Mouse (Mus musculus): ENCODE data around the gene Efcab11. TPM values are rescaled to one million over a fixed set of nuclear protein-coding genes. Genes with fewer than 3 reads are reported as not detected.

Efcab11 gene
- total RNA-seq (2012; rRNA removed) = 2.9 and 3.6 TPM in 2 replicates

GRCm38 (mm10) chr12:99884269-99885261 is at the start of gene Efcab11, which contains the start of gene Tdp1:
TSS of gene Efcab11 (minus strand) at chr12:99884439.
TSS of gene Tdp1 (plus strand) at chr12:99884517.
- TF ChIP-seq ZC3H11A (IDR thresholded peaks at IDR 0.05; ENCODE audit: borderline replicate concordance, low read depth, low read length) (no peak), HCFC1 (IDR thresholded peaks at IDR 0.05; ENCODE audit: borderline replicate concordance, insufficient read depth, low read length) (peak; percentile 27; the same call in 1 of the 2 replicates)
- in situ Hi-C loops (cut with MboI; ENCODE audit: low sequenced_read_pairs in 2 of 2, unreplicated experiment in 2 of 2) = no loop called here
- Histone ChIP-seq H3K9ac (ENCODE audit: insufficient read depth, low read depth, low read length, poor library complexity, severe bottlenecking) (peak within 1 kb of the TSS; percentile 92), H3K27ac (ENCODE audit: insufficient read depth, low read depth, low read length, poor library complexity, severe bottlenecking) (peak within 1 kb of the TSS; percentile 62; the same call in 1 of the 2 replicates), H3K4me3 (ENCODE audit: insufficient read depth in 1 of 2, low read depth in 1 of 2, low read length in 2 of 2, poor library complexity in 1 of 2, severe bottlenecking in 1 of 2) (peak within 1 kb of the TSS; percentile 81 to 97), H3K4me1 (ENCODE audit: control insufficient read depth in 2 of 2, insufficient read depth in 2 of 2, low read length in 2 of 2, poor library complexity in 1 of 2) (no peaks in the 10 kb centered on the region), H3K9me3 (ENCODE audit: control insufficient read depth, insufficient read depth, low read depth, low read length) (no peaks in the 10 kb centered on the region), H3K36me3 (ENCODE audit: control insufficient read depth, insufficient read depth, low read length, poor library complexity, severe bottlenecking) (peaks cover 2% of the 10 kb centered on the region; the same call in 1 of the 2 replicates)
- DNase-seq (ENCODE audit: low read depth, low spot score) = peak; percentile 86

- Histone ChIP-seq H3K36me3 (ENCODE audit: control insufficient read depth, insufficient read depth, low read length, poor library complexity, severe bottlenecking) (peaks cover 19% of the 10 kb centered on the region; the same call in 1 of the 2 replicates), H3K27ac (ENCODE audit: insufficient read depth, low read depth, low read length, poor library complexity, severe bottlenecking) (no peak overlapping the region), H3K4me1 (ENCODE audit: control insufficient read depth in 2 of 2, insufficient read depth in 2 of 2, low read length in 2 of 2, poor library complexity in 1 of 2) (no peaks in the 10 kb centered on the region), H3K9ac (ENCODE audit: insufficient read depth, low read depth, low read length, poor library complexity, severe bottlenecking) (no peak overlapping the region), H3K9me3 (ENCODE audit: control insufficient read depth, insufficient read depth, low read depth, low read length) (no peaks in the 10 kb centered on the region), H3K4me3 (ENCODE audit: insufficient read depth in 1 of 2, low read depth in 1 of 2, low read length in 2 of 2, poor library complexity in 1 of 2, severe bottlenecking in 1 of 2) (no peak overlapping the region)
- TF ChIP-seq CHD2 (IDR thresholded peaks at IDR 0.05; ENCODE audit: low read depth, low read length) = no peak
- no peak for TF ChIP-seq ZC3H11A (IDR thresholded peaks at IDR 0.05; ENCODE audit: borderline replicate concordance, low read depth, low read length)
- TF ChIP-seq MAFK (IDR thresholded peaks at IDR 0.05; ENCODE audit: insufficient read depth, low read depth, low read length) = no peak
- no peak for TF ChIP-seq ZNF384 (IDR thresholded peaks at IDR 0.05; ENCODE audit: low read depth, low read length)
- no peak for TF ChIP-seq HCFC1 (IDR thresholded peaks at IDR 0.05; ENCODE audit: borderline replicate concordance, insufficient read depth, low read length)
- in situ Hi-C loops (cut with MboI; ENCODE audit: low sequenced_read_pairs in 2 of 2, unreplicated experiment in 2 of 2) = no loop called here
- no peak for DNase-seq (ENCODE audit: low read depth, low spot score)
Measured at GRCm38 (mm10) chr12:99933630-99934029, 49.4 kb upstream of the Efcab11 start.

GRCm38 (mm10) chr12:99932245-99932644 is 48.0 kb upstream of the Efcab11 start:
- H3K4me1 ChIP-seq (ENCODE audit: control insufficient read depth in 2 of 2, insufficient read depth in 2 of 2, low read length in 2 of 2, poor library complexity in 1 of 2) = no peaks in the 10 kb centered on the region
- peaks cover 19% of the 10 kb centered on the region; the same call in 1 of the 2 replicates for H3K36me3 ChIP-seq (ENCODE audit: control insufficient read depth, insufficient read depth, low read length, poor library complexity, severe bottlenecking)
- no peak overlapping the region for H3K27ac ChIP-seq (ENCODE audit: insufficient read depth, low read depth, low read length, poor library complexity, severe bottlenecking)
- DNase-seq (ENCODE audit: low read depth, low spot score) = no peak
- H3K9ac ChIP-seq (ENCODE audit: insufficient read depth, low read depth, low read length, poor library complexity, severe bottlenecking) = no peak overlapping the region
- TF ChIP-seq MAFK (IDR thresholded peaks at IDR 0.05; ENCODE audit: insufficient read depth, low read depth, low read length) (no peak), ZC3H11A (IDR thresholded peaks at IDR 0.05; ENCODE audit: borderline replicate concordance, low read depth, low read length) (no peak)
- in situ Hi-C loops (cut with MboI; ENCODE audit: low sequenced_read_pairs in 2 of 2, unreplicated experiment in 2 of 2) = no loop called here
- H3K4me3 ChIP-seq (ENCODE audit: insufficient read depth in 1 of 2, low read depth in 1 of 2, low read length in 2 of 2, poor library complexity in 1 of 2, severe bottlenecking in 1 of 2) = no peak overlapping the region
- H3K9me3 ChIP-seq (ENCODE audit: control insufficient read depth, insufficient read depth, low read depth, low read length) = no peaks in the 10 kb centered on the region

- peaks cover 13% of the 10 kb centered on the region; the same call in 1 of the 2 replicates for H3K36me3 ChIP-seq (ENCODE audit: control insufficient read depth, insufficient read depth, low read length, poor library complexity, severe bottlenecking)
- H3K4me3 ChIP-seq (ENCODE audit: insufficient read depth in 1 of 2, low read depth in 1 of 2, low read length in 2 of 2, poor library complexity in 1 of 2, severe bottlenecking in 1 of 2) = no peak overlapping the region
Measured at GRCm38 (mm10) chr12:99929160-99929559, 44.9 kb upstream of the Efcab11 start.

More at GRCm38 (mm10) chr12:99929160-99929559, 44.9 kb upstream of the Efcab11 start:
- in situ Hi-C loops (cut with MboI; ENCODE audit: low sequenced_read_pairs in 2 of 2, unreplicated experiment in 2 of 2) = no loop called here
- Histone ChIP-seq H3K9ac (ENCODE audit: insufficient read depth, low read depth, low read length, poor library complexity, severe bottlenecking) (no peak overlapping the region), H3K4me1 (ENCODE audit: control insufficient read depth in 2 of 2, insufficient read depth in 2 of 2, low read length in 2 of 2, poor library complexity in 1 of 2) (0 out of 4 replicates have a peak, but pooled peaks cover 0 to under 1% of the 10 kb centered on the region in 2 experiments), H3K27ac (ENCODE audit: insufficient read depth, low read depth, low read length, poor library complexity, severe bottlenecking) (no peak overlapping the region), H3K9me3 (ENCODE audit: control insufficient read depth, insufficient read depth, low read depth, low read length) (no peaks in the 10 kb centered on the region)
- DNase-seq (ENCODE audit: low read depth, low spot score) = no peak
- TF ChIP-seq MAFK (IDR thresholded peaks at IDR 0.05; ENCODE audit: insufficient read depth, low read depth, low read length) (no peak), ZC3H11A (IDR thresholded peaks at IDR 0.05; ENCODE audit: borderline replicate concordance, low read depth, low read length) (no peak), ZNF384 (IDR thresholded peaks at IDR 0.05; ENCODE audit: low read depth, low read length) (no peak), HCFC1 (IDR thresholded peaks at IDR 0.05; ENCODE audit: borderline replicate concordance, insufficient read depth, low read length) (no peak), CHD2 (IDR thresholded peaks at IDR 0.05; ENCODE audit: low read depth, low read length) (no peak)
